Mouse (Mus musculus): Measurements from ENCODE around the gene Il5ra.

- TF ChIP-seq POLR2A (IDR thresholded peaks at IDR 0.05; ENCODE audit: low read depth, low read length) (no peak), CTCF (IDR thresholded peaks at IDR 0.05; ENCODE audit: extremely low read depth, insufficient read depth, insufficient read length, insufficient replicate concordance) (no peak)
Measured at GRCm38 (mm10) chr6:106794094-106794814, 45.4 kb upstream of the Il5ra start.

Measured in spleen, adult 2 months (tissue).